Mouse (Mus musculus): ENCODE results near the gene 1700016K19Rik. TPM values are rescaled to one million over a fixed set of nuclear protein-coding genes. Genes with fewer than 3 reads are reported as not detected.

The 1700016K19Rik gene
- polyA plus RNA-seq, 1 experiment = 0.74 TPM

DNA sequence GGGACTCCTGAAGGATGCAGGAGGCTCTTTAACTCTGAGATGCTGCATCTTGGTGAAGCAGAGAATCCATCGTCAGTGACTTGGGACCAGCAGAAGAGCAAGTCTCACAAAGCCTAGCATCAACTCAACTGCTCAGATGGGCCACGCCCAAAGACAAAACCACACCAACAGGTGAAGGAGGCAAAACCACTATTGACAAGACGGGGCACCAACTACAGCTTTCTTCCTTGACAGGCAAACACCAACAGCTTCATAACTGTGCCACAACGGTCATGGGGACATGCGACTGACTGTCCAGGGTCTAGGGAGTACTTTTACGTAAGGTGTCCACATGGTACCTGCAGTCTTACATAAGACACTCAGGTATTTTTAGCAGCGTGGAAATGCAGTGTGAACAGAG, 37.9 kb upstream of the 1700016K19Rik start:
- no peak for DNase-seq
- 61% methylated on average over 7 of the region's 7 CpGs for WGBS

DNA sequence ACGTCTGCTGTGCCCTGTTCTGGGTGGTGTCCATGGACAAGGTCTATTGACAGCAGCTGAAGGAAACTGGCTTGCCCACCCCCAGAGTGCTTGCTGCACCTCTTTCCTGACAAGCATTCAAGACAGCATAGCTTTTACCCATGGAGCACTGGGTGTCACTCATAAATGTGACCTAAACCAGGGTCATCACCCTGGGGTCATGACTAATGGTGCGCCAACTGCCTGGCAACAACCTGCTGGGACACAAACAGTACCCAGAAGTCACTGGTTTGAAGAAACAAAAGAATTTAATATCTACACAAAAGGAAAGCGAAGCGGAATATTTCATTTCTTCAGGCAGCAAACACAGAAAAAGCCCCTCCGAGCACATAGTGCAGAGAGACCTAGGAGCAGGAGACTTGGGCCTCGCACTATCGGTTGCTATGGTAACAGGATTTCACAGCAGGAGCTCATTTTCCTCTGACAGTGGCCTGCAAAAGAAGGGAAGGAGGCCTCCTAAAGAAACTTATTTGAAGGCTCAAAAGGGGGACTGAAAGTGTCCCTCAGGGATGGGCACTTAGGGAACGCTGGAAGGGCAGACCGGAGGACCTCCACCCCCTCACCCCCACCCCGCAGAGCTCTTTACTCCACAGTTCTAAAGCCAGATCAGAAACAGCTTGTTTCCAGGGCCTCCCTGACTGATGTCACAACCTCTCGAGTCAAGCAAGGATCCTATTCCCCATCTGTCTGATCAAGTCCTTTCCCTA, 35.8 kb upstream of the 1700016K19Rik start:
- no peak for DNase-seq
- no peaks in the 10 kb centered on the region for H3K36me3 ChIP-seq (ENCODE audit: control insufficient read depth, insufficient read depth, low read length)
- H3K4me3 ChIP-seq (ENCODE audit: control insufficient read depth, insufficient read depth, low read length) = no peak overlapping the region
- TF ChIP-seq POLR2A (IDR thresholded peaks at IDR 0.05; ENCODE audit: control insufficient read depth, extremely low read depth, insufficient read depth, low read length, poor library complexity) (no peak), CTCF (IDR thresholded peaks at IDR 0.05; ENCODE audit: borderline replicate concordance, control insufficient read depth, extremely low read depth, insufficient read depth, low read length, poor library complexity) (no peak)
- H3K27ac ChIP-seq (ENCODE audit: control insufficient read depth, insufficient read depth, low read length) = no peak overlapping the region
- WGBS = 93% methylated on average over 11 of the region's 11 CpGs
- H3K27me3 ChIP-seq (ENCODE audit: control insufficient read depth, insufficient read depth, low read length) = no peaks in the 10 kb centered on the region
- H3K4me1 ChIP-seq (replicated peaks; ENCODE audit: control insufficient read depth, insufficient read depth, low read length) = peaks cover 18% of the 10 kb centered on the region

More for the DNA sequence above, 37.9 kb upstream of the 1700016K19Rik start:
- no peak for TF ChIP-seq POLR2A (IDR thresholded peaks at IDR 0.05; ENCODE audit: control insufficient read depth, extremely low read depth, insufficient read depth, low read length, poor library complexity)
- TF ChIP-seq CTCF (IDR thresholded peaks at IDR 0.05; ENCODE audit: borderline replicate concordance, control insufficient read depth, extremely low read depth, insufficient read depth, low read length, poor library complexity) = no peak
- Histone ChIP-seq H3K36me3 (ENCODE audit: control insufficient read depth, insufficient read depth, low read length) (no peaks in the 10 kb centered on the region), H3K27me3 (ENCODE audit: control insufficient read depth, insufficient read depth, low read length) (no peaks in the 10 kb centered on the region), H3K27ac (ENCODE audit: control insufficient read depth, insufficient read depth, low read length) (no peak overlapping the region), H3K4me3 (ENCODE audit: control insufficient read depth, insufficient read depth, low read length) (no peak overlapping the region), H3K4me1 (replicated peaks; ENCODE audit: control insufficient read depth, insufficient read depth, low read length) (peaks cover 23% of the 10 kb centered on the region)

DNA sequence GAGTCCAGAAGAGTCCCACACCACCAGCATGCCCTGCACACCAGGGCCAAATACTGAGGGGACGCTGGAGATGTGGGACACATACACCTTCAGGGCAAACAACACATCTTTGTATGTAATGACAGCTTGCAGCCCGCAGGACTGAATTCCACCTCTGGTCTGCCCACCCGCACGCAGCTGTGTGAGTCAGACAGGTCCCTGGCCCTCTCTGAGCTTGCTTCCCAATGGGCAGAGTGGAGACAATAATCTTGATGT, 35.3 kb upstream of the 1700016K19Rik start:
- Histone ChIP-seq H3K36me3 (ENCODE audit: control insufficient read depth, insufficient read depth, low read length) (no peaks in the 10 kb centered on the region), H3K27ac (ENCODE audit: control insufficient read depth, insufficient read depth, low read length) (no peak overlapping the region), H3K4me1 (replicated peaks; ENCODE audit: control insufficient read depth, insufficient read depth, low read length) (peaks cover 18% of the 10 kb centered on the region), H3K27me3 (ENCODE audit: control insufficient read depth, insufficient read depth, low read length) (no peaks in the 10 kb centered on the region), H3K4me3 (ENCODE audit: control insufficient read depth, insufficient read depth, low read length) (no peak overlapping the region)
- WGBS = over 99% methylated on average over 4 of the region's 4 CpGs
- DNase-seq = no peak
- no peak for TF ChIP-seq CTCF (IDR thresholded peaks at IDR 0.05; ENCODE audit: borderline replicate concordance, control insufficient read depth, extremely low read depth, insufficient read depth, low read length, poor library complexity)

DNA sequence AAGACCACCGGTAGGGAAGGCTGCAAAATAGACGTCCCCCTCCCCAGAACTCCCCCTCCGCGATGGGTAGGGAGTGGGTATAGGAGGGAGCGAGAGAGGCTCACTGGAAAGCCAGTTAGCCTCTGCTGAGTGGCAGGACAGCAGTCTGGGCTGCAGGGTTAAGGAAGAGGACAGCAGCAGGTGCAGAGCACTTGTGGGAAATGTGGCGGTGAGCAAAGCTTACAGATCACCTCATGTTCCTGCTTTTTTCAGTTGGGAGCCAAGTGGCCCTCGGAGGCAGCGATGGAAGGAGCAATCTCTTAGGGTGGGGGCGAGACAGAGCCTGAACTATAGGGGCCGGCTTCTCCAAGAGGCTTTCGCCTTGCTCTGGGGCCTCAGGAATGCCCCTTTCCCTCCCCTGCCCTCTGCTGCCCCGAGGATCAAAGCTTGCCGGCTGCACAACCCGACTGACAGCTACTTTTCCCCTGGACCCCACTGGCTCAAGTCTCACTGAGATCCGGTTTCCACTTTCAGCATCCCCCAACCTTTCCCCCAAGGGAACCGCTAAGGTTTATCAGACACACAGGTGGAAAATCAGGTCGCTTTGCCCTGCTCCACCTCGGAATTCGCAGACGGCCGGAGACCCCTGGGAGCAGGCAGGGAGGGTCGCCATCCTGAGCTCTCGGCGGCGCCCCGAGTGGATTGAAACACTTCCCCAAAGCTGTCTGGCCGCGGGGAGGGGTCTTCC, 33.9 kb upstream of the 1700016K19Rik start:
- TF ChIP-seq CTCF (IDR thresholded peaks at IDR 0.05; ENCODE audit: borderline replicate concordance, control insufficient read depth, extremely low read depth, insufficient read depth, low read length, poor library complexity) = no peak
- Histone ChIP-seq H3K27me3 (ENCODE audit: control insufficient read depth, insufficient read depth, low read length) (no peaks in the 10 kb centered on the region), H3K4me1 (replicated peaks; ENCODE audit: control insufficient read depth, insufficient read depth, low read length) (peaks cover 18% of the 10 kb centered on the region), H3K36me3 (ENCODE audit: control insufficient read depth, insufficient read depth, low read length) (no peaks in the 10 kb centered on the region), H3K27ac (ENCODE audit: control insufficient read depth, insufficient read depth, low read length) (no peak overlapping the region), H3K4me3 (ENCODE audit: control insufficient read depth, insufficient read depth, low read length) (peak overlapping the region; percentile 81)
- DNase-seq = no peak
- 14% methylated on average over 28 of the region's 28 CpGs for WGBS

DNA sequence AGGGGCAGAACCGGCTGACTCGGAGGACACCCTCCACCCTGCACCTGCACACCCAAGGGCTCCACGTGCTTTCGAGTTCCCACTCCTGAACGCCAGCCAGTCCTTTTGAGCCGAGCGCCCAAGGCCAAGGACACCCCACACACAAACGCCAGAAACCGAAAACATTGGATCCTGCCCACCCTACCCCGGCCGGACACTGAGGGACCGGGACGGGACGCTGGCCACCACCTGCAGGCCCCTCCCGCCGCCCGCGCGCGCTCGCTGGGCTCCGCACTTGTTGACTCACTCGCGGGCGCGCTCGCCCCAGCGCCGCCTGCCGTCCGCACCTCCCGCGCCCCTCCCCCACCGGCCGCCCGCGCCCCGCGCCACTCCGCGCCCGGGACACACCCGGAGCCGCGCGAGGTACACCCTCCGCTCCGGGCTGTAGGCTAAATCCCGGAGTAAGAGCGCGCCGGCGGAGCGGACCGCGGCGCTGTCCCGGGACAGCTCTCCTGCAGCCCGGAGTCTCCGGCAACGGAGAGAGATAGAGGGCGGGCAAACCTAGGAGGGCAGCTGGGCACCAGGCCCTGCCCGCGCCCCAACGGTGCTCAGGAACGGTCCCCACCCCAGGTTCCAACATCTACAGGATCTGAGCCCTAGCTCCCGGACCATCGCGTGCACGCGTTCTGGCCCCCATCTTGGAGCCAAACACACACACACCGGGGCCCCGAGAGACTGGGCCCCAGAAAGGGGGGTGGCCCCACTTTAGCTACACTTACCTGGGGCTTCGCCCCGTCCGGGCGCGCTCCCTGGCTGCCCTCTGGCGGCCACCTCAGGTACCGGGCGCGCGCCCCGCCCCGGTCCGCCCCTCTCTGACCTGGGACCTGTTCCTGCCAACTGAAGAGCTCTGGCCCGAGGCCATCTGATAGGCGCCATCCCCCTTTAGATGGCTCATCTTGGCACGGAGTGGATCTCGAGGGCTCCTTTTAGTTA, 33.0 kb upstream of the 1700016K19Rik start:
- Histone ChIP-seq H3K4me1 (replicated peaks; ENCODE audit: control insufficient read depth, insufficient read depth, low read length) (peaks cover 16% of the 10 kb centered on the region), H3K4me3 (ENCODE audit: control insufficient read depth, insufficient read depth, low read length) (peak overlapping the region; percentile 81), H3K27me3 (ENCODE audit: control insufficient read depth, insufficient read depth, low read length) (no peaks in the 10 kb centered on the region), H3K36me3 (ENCODE audit: control insufficient read depth, insufficient read depth, low read length) (no peaks in the 10 kb centered on the region), H3K27ac (ENCODE audit: control insufficient read depth, insufficient read depth, low read length) (peak overlapping the region; percentile 14; the same call in 1 of the 2 replicates)
- DNase-seq = peak; percentile 88
- TF ChIP-seq CTCF (IDR thresholded peaks at IDR 0.05; ENCODE audit: borderline replicate concordance, control insufficient read depth, extremely low read depth, insufficient read depth, low read length, poor library complexity) (peak; percentile 91), POLR2A (IDR thresholded peaks at IDR 0.05; ENCODE audit: control insufficient read depth, extremely low read depth, insufficient read depth, low read length, poor library complexity) (peak; percentile 24; the same call in 1 of the 2 replicates)
- WGBS = 1% methylated on average over 88 of the region's 90 CpGs

DNA sequence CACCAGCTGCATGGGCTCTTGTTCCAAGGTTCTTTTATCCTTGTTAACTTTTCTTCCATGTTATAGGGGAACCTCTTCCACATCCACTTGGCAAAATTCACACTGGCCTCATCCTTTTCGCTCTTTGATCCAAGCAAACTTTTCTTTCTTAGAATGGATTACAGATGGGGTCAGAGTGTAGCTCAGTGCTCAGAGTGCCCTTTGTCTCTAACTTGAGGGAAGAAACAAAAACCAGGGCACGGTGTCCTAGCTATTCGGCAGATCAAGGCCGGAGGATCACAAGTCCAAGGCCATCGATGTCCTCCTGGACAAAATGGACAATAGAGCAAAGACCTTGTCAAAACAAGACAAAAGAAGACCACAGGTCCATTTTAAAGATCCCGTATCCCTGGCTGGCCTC, 31.0 kb upstream of the 1700016K19Rik start:
- TF ChIP-seq CTCF (IDR thresholded peaks at IDR 0.05; ENCODE audit: borderline replicate concordance, control insufficient read depth, extremely low read depth, insufficient read depth, low read length, poor library complexity) (no peak), POLR2A (IDR thresholded peaks at IDR 0.05; ENCODE audit: control insufficient read depth, extremely low read depth, insufficient read depth, low read length, poor library complexity) (no peak)
- no peaks in the 10 kb centered on the region for H3K36me3 ChIP-seq (ENCODE audit: control insufficient read depth, insufficient read depth, low read length)
- H3K4me1 ChIP-seq (replicated peaks; ENCODE audit: control insufficient read depth, insufficient read depth, low read length) = peaks cover 18% of the 10 kb centered on the region
- no peak overlapping the region for H3K27ac ChIP-seq (ENCODE audit: control insufficient read depth, insufficient read depth, low read length)
- WGBS = 98% methylated on average over 6 of the region's 6 CpGs
- no peaks in the 10 kb centered on the region for H3K27me3 ChIP-seq (ENCODE audit: control insufficient read depth, insufficient read depth, low read length)
- no peak overlapping the region for H3K4me3 ChIP-seq (ENCODE audit: control insufficient read depth, insufficient read depth, low read length)
- no peak for DNase-seq
